Mouse (Mus musculus) olfactory bulb, adult 2 months (tissue): ENCODE results near the gene Cacng8.

Experiments used
- CTCF ChIP-seq: fragments of 200-500 bp; IDR thresholded peaks from 2 replicates; pipeline ENCODE4 v1.5.1; 2012; ENCODE audit warnings: low read depth, mild to moderate bottlenecking, low read length, moderate library complexity; ENCODE audit not compliant: insufficient read depth
- POLR2A ChIP-seq: fragments of 200-500 bp; IDR thresholded peaks from 2 replicates; pipeline ENCODE4 v1.6.1; 2012; ENCODE audit warnings: mild to moderate bottlenecking, low read depth, low read length, moderate library complexity; ENCODE audit not compliant: insufficient read depth

DNA sequence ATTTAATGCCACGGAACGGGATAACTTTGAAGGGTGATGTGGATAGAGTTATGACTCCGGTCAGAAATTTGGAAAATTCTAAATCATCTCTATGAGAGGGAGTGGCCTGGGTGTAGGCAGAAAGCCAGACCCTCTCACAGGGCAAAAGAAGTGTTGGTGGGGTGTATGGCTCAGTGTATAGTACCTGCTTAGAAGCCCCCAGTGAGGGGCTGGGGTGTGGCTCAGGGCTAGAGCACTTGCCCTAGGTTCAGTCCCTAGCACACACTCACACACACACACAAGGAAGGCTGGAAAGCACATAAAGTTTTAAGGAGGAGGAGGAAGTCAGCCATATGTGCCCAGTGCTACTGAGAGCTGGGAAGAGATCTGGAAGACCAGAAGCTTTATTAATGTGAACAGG, 30.8 kb downstream of the Cacng8 start:
- TF ChIP-seq POLR2A (no peak), CTCF (no peak)
